Mouse (Mus musculus) heart, embryonic 14.5 days (tissue): ENCODE data around the gene Pck1. TPM values are rescaled to one million over a fixed set of nuclear protein-coding genes. Genes with fewer than 3 reads are reported as not detected.

ENCODE experiments used
- ATAC-seq: fragments of 200-750 bp; cut with Nextera tagmentation; 2 replicates; pipeline ENCODE4 v1.8.0; 2017; ENCODE audit warnings: low read depth, moderate TSS enrichment; ENCODE audit not compliant: insufficient number of reproducible peaks, insufficient read depth, low FRiP score
- H3K27ac ChIP-seq, 2 experiments: fragments of 200-500 bp in 1 of 2; fragments of 300-500 bp in 1 of 2; sonication (generic) in 1 of 2; replicated peaks in 1 of 2; 2 replicates each; pipeline ENCODE4 v1.5.1; 2012 to 2014; ENCODE audit warnings: low read depth in 2 of 2, low read length in 2 of 2, control low read depth in 1 of 2, mild to moderate bottlenecking in 1 of 2, mixed read lengths in 1 of 2; ENCODE audit not compliant: control insufficient read depth in 1 of 2, insufficient read depth in 1 of 2
- H3K27me3 ChIP-seq: fragments of 300-500 bp; sonication (generic); 2 replicates; pipeline ENCODE4 v1.6.1; 2014; ENCODE audit warnings: mild to moderate bottlenecking, low read length, control low read depth; ENCODE audit not compliant: control insufficient read depth, insufficient read depth
- H3K36me3 ChIP-seq: fragments of 300-500 bp; sonication (generic); 2 replicates; pipeline ENCODE4 v1.6.1; 2014; ENCODE audit warnings: mild to moderate bottlenecking, control low read depth, low read length, mixed read lengths; ENCODE audit not compliant: control insufficient read depth, insufficient read depth
- H3K4me1 ChIP-seq, 2 experiments: fragments of 200-500 bp in 1 of 2; fragments of 300-500 bp in 1 of 2; sonication (generic) in 1 of 2; 2 replicates each; pipeline ENCODE4 v1.6.1; 2012 to 2014; ENCODE audit warnings: low read length in 2 of 2, control low read depth in 1 of 2, mixed read lengths in 1 of 2; ENCODE audit not compliant: control insufficient read depth in 2 of 2, insufficient read depth in 2 of 2
- H3K4me2 ChIP-seq: fragments of 300-500 bp; sonication (generic); 2 replicates; pipeline ENCODE4 v1.6.1; 2014; ENCODE audit warnings: mild to moderate bottlenecking, low read length
- H3K4me3 ChIP-seq, 2 experiments: fragments of 200-500 bp in 1 of 2; fragments of 300-500 bp in 1 of 2; sonication (generic) in 1 of 2; 2 replicates each; pipeline ENCODE4 v1.5.1; 2012 to 2014; ENCODE audit warnings: low read length in 2 of 2, mild to moderate bottlenecking in 2 of 2, control low read depth in 1 of 2, low read depth in 1 of 2, moderate library complexity in 1 of 2; ENCODE audit not compliant: control insufficient read depth in 1 of 2, insufficient read depth in 1 of 2
- H3K9ac ChIP-seq: fragments of 300-500 bp; sonication (generic); 2 replicates; pipeline ENCODE4 v1.6.1; 2014; ENCODE audit warnings: mild to moderate bottlenecking, low read length
- H3K9me3 ChIP-seq: fragments of 300-500 bp; sonication (generic); 2 replicates; pipeline ENCODE4 v1.6.1; 2016; ENCODE audit warnings: low read length, control low read depth; ENCODE audit not compliant: control insufficient read depth
- whole genome bisulfite sequencing: fragments of 180-500 bp; shearing (Covaris S2); extraction: QIAGEN DNeasy Blood & Tissue Kit; methylation state at CpG from one replicate; pipeline ENCODE4 v1.1.7; 2014; 5-methylcytosine and 5-hydroxymethylcytosine counted together
- polyA plus RNA-seq: library from polyadenylated mRNA; unstranded; fragments of >200 nt; fragmentation: Nextera tagmentation; extraction: Ambion mirVana; gene quantifications from 2 replicates; pipeline ENCODE4 v1.2.1, GENCODE M21; 2014

Gene Pck1
- polyA plus RNA-seq, 1 experiment from 2014 or later, result not detected

GRCm38 (mm10) chr2:173174569-173174968 is 21.7 kb downstream of the Pck1 start:
- no peak overlapping the region; a peak in 1 of 4 replicates for H3K27ac ChIP-seq
- H3K27me3 ChIP-seq, result peaks cover 7% of the 10 kb centered on the region; the same call in 1 of the 2 replicates
- H3K4me2 ChIP-seq, result peak overlapping the region; percentile 63; the same call in 1 of the 2 replicates
- peaks cover 4% of the 10 kb centered on the region; the same call in 1 of the 2 replicates for H3K9me3 ChIP-seq
- H3K36me3 ChIP-seq, result no peaks in the 10 kb centered on the region
- H3K9ac ChIP-seq, result no peak overlapping the region
- no peak overlapping the region for H3K4me3 ChIP-seq
- WGBS, result 38% methylated on average over 1 of the region's 1 CpGs
- no peak for ATAC-seq
- peaks cover 23 to 25% of the 10 kb centered on the region in 2 experiments for H3K4me1 ChIP-seq

GRCm38 (mm10) chr2:173175703-173176102 is 22.9 kb downstream of the Pck1 start:
- H3K27ac ChIP-seq, result no peak overlapping the region
- H3K4me1 ChIP-seq, result peaks cover 23 to 25% of the 10 kb centered on the region in 2 experiments
- peaks cover 2% of the 10 kb centered on the region; the same call in 1 of the 2 replicates for H3K27me3 ChIP-seq
- H3K4me2 ChIP-seq, result no peak overlapping the region
- H3K4me3 ChIP-seq, result no peak overlapping the region
- no peak for ATAC-seq
- H3K36me3 ChIP-seq, result no peaks in the 10 kb centered on the region
- WGBS, result 90% methylated on average over 5 of the region's 5 CpGs
- no peak overlapping the region for H3K9ac ChIP-seq
- H3K9me3 ChIP-seq, result peaks cover 4% of the 10 kb centered on the region; the same call in 1 of the 2 replicates

- peaks cover 15% of the 10 kb centered on the region in 2 experiments for H3K4me1 ChIP-seq
- no peak overlapping the region for H3K9ac ChIP-seq
- 70% methylated on average over 5 of the region's 5 CpGs for WGBS
- no peaks in the 10 kb centered on the region for H3K36me3 ChIP-seq
- H3K4me2 ChIP-seq, result no peak overlapping the region
- no peak for ATAC-seq
- no peaks in the 10 kb centered on the region; the same call in 1 of the 2 replicates for H3K27me3 ChIP-seq
- H3K9me3 ChIP-seq, result peaks cover 4% of the 10 kb centered on the region; the same call in 1 of the 2 replicates
- no peak overlapping the region for H3K4me3 ChIP-seq
- H3K27ac ChIP-seq, result no peak overlapping the region
Observed at GRCm38 (mm10) chr2:173177481-173177880, 24.6 kb downstream of the Pck1 start.

- Histone ChIP-seq H3K4me1 (peaks cover 12 to 13% of the 10 kb centered on the region in 2 experiments), H3K36me3 (no peaks in the 10 kb centered on the region), H3K27me3 (peaks cover 3% of the 10 kb centered on the region), H3K4me2 (no peak overlapping the region), H3K9ac (no peak overlapping the region), H3K9me3 (peaks cover 4% of the 10 kb centered on the region; the same call in 1 of the 2 replicates), H3K27ac (no peak overlapping the region), H3K4me3 (no peak overlapping the region)
- no peak for ATAC-seq
- WGBS, result 85% methylated on average over 8 of the region's 8 CpGs
Observed at GRCm38 (mm10) chr2:173177951-173178350, 25.1 kb downstream of the Pck1 start.

GRCm38 (mm10) chr2:173179046-173179445 is 26.2 kb downstream of the Pck1 start:
- Histone ChIP-seq H3K36me3 (no peaks in the 10 kb centered on the region), H3K4me1 (peaks cover 3 to 6% of the 10 kb centered on the region in 2 experiments; a peak in 2 of 4 replicates), H3K27me3 (peaks cover 3% of the 10 kb centered on the region), H3K9ac (no peak overlapping the region), H3K9me3 (peaks cover 4% of the 10 kb centered on the region; the same call in 1 of the 2 replicates), H3K4me3 (no peak overlapping the region), H3K27ac (no peak overlapping the region), H3K4me2 (no peak overlapping the region)
- ATAC-seq, result no peak
- 80% methylated on average over 7 of the region's 7 CpGs for WGBS

GRCm38 (mm10) chr2:173180026-173180425 is 27.2 kb downstream of the Pck1 start:
- H3K4me2 ChIP-seq, result no peak overlapping the region
- no peaks in the 10 kb centered on the region for H3K4me1 ChIP-seq
- peaks cover 12% of the 10 kb centered on the region for H3K27me3 ChIP-seq
- H3K9me3 ChIP-seq, result peaks cover 4% of the 10 kb centered on the region; the same call in 1 of the 2 replicates
- no peak overlapping the region for H3K9ac ChIP-seq
- 62% methylated on average over 4 of the region's 4 CpGs for WGBS
- no peak overlapping the region for H3K4me3 ChIP-seq
- H3K27ac ChIP-seq, result no peak overlapping the region
- no peak for ATAC-seq
- no peaks in the 10 kb centered on the region for H3K36me3 ChIP-seq

- ATAC-seq, result no peak
- H3K36me3 ChIP-seq, result no peaks in the 10 kb centered on the region
- no peaks in the 10 kb centered on the region for H3K4me1 ChIP-seq
- no peak overlapping the region for H3K4me3 ChIP-seq
- H3K4me2 ChIP-seq, result no peak overlapping the region
- no peaks in the 10 kb centered on the region for H3K9me3 ChIP-seq
- WGBS, result 80% methylated on average over 11 of the region's 11 CpGs
- H3K27me3 ChIP-seq, result peaks cover 19% of the 10 kb centered on the region
- no peak overlapping the region for H3K9ac ChIP-seq
- no peak overlapping the region for H3K27ac ChIP-seq
Observed at GRCm38 (mm10) chr2:173180721-173181388, 28.0 kb downstream of the Pck1 start.
